Mouse (Mus musculus): ENCODE results near the gene Lemd1.

DNA sequence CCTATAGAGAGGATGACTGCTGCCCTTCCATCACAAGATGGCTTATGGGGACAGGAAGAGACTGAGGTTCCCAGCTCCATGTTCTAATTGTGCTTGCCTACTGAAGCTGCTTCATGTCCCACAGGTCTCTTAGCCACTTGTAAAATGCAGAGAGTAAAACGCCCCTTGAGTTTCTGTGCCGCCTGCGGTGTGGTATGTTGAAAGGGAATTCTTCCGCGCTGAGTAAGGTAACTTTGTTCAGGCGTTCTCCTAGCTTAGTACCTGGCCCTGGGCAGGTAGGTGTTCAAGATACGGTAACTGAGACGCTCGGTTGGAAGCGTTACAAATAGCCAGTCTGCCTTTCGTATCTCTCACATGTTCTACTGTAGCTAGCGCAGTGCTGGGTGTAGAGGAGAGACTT is 20.4 kb downstream of the Lemd1 start:
- TF ChIP-seq CTCF (IDR thresholded peaks at IDR 0.05; ENCODE audit: extremely low read depth, insufficient read depth, insufficient read length, insufficient replicate concordance) (no peak), POLR2A (IDR thresholded peaks at IDR 0.05; ENCODE audit: low read depth, low read length) (no peak)

Data from spleen, adult 2 months (tissue).